Mouse (Mus musculus) common myeloid progenitor, adult 5-6 weeks (primary cell): ENCODE data around the gene Cyp1a2. TPM values are rescaled to one million over a fixed set of nuclear protein-coding genes. Genes with fewer than 3 reads are reported as not detected.

Experiments
- ATAC-seq: replicated peaks from 2 replicates; pipeline ENCODE4 v1.8.0; 2016; ENCODE audit warnings: low read depth, mild to moderate bottlenecking, moderate TSS enrichment, inconsistent platforms; ENCODE audit not compliant: poor library complexity, severe bottlenecking
- total RNA-seq: library from RNA; stranded (forward); fragments of 200-1000, 187-1606 nt; gene quantifications from 2 replicates; pipeline ENCODE4 v1.2.3, GENCODE M21; 2017

The Cyp1a2 gene
- total RNA-seq, 1 experiment from 2014 or later = not detected

GRCm38 (mm10) chr9:57650130-57650785 lies 33.2 kb downstream of the Cyp1a2 start:
- ATAC-seq = no peak

DNA sequence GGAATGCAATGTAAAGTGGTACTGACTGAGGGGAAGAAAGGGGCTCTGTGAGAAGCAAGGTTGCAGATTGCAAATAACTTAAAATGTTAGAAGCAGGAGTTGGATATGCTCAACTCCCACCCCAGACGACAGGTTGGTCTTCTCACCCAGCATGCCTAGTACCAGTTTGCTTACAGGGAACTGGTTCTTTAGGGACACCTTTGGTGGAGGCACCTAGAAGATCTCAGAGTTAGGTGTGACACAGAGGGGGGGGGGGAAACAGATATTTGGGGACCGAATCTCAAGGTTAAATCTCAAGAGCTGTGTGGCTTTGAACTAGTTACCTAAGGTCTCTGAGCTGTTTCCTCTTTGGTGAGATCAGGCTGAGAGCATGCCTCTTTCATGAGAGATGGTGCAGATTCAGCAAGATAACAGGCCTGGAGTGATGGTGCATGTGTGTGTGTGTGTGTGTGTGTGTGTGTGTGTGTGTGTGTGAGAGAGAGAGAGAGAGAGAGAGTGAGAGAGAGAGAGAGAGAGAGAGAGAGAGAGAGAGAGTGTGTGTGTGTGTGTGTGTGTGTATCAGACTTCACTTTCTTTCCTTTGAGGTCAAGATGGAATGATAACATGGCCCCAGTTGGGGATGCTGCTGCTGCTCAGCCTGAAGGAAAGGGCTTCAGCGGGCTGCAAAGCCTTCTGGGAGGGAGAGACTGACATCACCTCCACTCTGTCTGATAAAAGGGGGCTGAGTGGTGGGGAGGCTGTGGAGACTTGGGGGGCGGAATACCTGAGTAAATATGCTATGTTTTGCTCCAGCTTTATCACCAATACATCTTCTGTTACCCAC lies 36.0 kb downstream of the Cyp1a2 start:
- no peak for ATAC-seq

- ATAC-seq = peak; percentile 61
Measured at GRCm38 (mm10) chr9:57646551-57647103, 36.9 kb downstream of the Cyp1a2 start.

- peak; percentile 49 for ATAC-seq
Measured at GRCm38 (mm10) chr9:57644944-57645893, 38.3 kb downstream of the Cyp1a2 start.

DNA sequence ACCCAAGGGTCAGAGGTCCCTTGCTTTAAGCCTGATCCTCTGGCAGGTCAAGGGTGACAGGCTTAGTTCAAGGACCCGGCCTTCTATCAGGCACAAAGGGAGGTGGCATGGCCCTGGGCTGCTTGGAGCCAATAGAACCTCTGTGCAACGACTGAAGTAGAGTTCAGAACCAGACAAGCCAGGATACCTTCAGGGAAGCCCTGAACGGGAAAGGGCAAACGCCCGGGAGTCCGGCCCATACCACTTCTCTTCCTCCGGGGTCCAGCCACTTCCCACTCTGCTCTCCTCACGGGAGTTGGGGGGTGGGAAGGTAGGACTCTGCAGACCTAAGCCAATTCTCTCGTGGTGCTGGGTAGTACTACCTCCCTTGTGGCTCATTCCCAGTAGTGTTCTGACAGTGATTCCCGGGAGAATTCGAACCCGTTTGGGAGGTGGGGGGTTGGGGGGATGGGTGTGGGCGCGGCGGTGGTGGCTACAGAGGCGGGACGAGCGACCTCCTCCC lies 39.0 kb downstream of the Cyp1a2 start:
- ATAC-seq = no peak

- peak; percentile 38 for ATAC-seq
Measured at GRCm38 (mm10) chr9:57643856-57644180, 39.7 kb downstream of the Cyp1a2 start.

DNA sequence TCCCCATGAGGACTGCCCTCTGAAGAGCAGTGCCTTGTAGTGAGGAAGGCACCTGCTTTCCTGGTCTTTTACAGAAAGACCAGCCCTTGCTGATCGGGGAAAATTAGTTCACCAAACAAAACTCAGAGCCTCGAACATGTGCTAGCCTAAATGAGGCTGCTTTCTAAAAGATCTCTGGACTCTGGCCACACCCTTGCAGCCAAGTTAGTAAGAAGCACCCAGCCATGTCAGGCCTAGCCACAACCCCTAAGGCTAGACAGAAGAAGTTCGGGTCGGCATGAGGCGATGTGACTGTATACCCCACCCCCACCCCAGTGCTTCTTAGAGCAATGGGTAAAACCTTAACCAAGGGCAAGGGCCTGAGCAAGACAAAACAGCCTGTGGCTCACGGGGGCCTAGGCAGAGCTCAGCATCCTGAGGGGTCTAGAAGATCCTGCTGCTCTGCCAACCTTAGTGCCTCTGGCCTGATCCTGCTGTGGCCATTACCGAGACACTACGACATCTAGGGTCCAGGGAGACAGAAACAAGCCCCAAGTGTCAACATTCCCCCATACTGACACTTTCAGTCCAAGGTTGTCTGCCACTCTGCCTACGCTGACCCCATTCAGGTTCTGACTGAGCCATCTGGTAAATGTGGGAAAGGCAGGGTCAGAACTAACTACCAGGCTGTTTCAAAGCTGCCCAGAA lies 40.2 kb downstream of the Cyp1a2 start:
- ATAC-seq = no peak

DNA sequence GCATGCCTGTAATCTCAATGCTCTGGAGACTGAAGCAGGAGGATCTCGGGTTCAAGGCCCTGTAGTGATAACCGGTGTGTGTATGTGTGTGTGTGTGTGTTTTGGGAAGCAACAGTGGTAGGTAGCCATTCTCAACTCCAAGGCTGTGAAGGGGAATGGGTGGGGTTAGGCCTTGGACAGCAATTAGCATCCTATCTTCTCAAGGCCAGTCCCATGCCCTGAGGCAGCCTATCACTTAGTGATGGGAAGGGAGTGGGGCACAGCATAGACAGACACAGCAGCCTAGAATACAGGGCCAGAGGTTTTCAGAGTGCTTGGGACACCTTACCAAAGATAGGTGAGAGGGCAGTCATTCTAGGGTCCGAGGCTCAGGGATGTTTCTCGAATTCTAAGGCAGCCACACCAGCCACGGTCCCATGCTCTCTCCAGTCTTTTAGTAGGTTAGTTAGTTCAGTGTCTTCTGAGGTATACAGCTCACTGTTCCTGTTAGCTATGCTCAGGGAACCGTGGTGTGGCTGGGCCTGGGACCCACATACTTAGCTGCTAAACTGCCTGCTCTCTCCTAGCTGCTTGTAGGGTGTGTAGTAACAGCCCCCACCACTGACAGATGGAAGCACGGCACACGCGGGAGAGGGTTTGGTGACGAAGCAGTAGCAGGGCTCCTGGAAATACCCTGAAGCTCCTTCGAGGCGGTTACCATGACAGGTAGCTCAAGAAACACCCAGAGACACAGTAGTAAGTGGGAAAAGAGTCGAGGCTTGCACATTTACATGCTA lies 41.5 kb downstream of the Cyp1a2 start:
- ATAC-seq = no peak

GRCm38 (mm10) chr9:57641022-57641421 lies 42.5 kb downstream of the Cyp1a2 start:
- ATAC-seq = no peak

DNA sequence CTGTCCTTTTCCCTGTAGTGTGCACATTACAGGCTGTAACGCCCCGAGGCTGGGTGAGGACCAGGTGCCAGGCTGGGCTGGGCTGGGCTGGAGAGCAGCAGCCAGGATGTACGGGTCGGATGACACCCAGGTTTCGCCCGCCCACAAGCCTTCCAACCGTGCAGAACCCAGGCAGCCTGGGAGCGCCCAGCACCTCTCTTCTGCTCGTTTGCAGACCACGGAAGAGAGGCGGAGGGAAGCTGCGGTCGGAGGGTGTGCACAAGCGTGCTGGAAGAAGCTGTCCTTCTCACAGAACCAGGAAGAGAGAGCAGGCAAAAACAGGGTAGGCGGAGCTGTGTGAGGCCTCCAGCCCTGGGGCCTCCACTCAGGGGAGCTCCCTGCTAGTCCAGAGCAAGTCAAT lies 43.1 kb downstream of the Cyp1a2 start:
- ATAC-seq = peak; percentile 70

DNA sequence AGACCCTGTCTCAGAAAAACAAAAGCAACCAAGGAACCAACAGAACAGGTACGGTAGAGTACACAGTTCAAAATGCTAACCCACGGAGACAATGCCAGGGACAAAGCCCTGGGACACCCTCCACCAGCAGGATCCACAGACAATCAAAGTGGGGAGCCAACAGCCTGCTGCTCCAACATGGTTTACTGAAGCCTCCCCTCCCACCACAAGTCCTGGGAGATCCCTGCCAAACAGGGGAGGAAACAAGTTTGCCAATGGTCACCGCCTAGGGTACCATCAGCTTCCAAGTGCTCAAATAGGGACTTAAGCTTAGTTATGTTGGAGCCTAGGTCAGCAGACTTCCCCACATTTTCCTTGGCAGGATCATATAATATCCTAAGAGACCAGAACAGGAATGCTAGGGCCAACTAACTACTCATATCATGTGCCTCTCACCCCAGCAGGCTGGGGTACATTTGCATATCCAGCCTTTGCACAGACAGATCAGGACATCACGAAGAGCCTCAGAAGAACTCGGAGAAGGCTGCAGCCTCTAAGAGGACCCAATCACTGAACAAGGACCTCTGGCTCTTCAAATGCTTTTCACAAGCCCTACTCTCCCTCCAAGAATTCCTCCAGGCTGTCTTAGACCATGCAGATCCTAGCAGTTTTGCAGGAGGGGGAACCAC lies 43.7 kb downstream of the Cyp1a2 start:
- no peak for ATAC-seq

DNA sequence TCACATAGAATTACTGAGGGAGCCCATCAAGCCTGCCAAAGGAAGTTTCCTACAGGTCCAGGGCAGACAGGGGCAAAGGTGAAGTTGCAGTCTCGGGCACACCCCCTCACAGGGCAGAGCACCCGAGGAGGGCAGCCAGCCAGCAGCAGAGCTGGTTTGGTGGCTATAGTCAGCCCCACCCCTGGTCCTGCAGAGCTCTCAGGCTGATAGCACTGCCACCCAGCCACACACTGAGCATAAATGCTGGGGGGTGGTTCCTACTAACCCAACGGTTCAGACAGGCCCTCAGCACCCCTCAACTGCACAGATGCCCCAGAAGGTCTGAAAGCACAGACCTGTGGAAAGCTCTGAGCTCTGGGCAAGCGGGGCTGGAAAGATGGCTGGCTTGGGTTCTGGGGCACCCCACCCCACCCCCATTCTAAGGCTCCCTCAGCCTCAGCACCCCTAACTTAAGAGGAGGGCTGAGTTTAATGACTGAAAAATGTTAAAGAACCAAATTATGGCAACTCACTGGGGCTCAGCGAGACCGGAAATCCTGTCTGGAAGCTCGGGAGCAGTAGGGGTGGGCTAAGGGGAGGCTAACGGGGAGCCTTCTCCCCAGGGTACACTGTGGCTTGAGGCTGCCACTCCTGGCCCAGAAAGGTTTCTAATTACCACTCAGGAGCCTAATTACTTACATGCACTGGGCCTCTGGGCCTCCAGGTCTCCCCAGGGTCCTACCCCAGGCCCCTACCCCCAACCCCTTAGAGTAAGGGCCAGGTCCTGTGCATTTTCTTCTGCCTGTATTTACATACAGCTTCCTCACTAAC lies 44.6 kb downstream of the Cyp1a2 start:
- peak; percentile 37 for ATAC-seq

GRCm38 (mm10) chr9:57637741-57638322 lies 45.7 kb downstream of the Cyp1a2 start:
- peak; percentile 55 for ATAC-seq

DNA sequence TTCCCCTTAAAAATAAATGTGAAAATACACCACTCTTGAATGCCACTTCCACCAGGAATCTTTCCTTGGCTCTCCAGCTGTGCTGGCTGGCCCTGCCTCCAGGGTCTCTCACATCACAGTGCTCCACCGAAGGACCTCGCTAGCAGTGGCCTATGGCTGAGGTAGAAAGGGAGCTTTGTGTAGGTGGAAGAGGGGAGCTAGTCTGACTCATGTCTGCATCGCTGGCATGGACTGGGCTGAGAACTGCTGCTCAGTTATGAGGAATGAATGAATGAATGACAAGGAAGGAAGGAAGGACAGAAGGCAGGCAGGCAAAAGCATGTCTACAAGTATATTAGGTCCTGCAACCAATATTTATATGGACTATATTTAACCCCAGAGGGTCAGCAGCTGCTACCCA lies 46.2 kb downstream of the Cyp1a2 start:
- ATAC-seq = no peak

- ATAC-seq = peak; percentile 43
Measured at GRCm38 (mm10) chr9:57633481-57634024, 50.0 kb downstream of the Cyp1a2 start.

- ATAC-seq = peak; percentile 57
Measured at GRCm38 (mm10) chr9:57629118-57629874, 54.2 kb downstream of the Cyp1a2 start.
